Mouse (Mus musculus): ENCODE data around the gene Clybl.

DNA sequence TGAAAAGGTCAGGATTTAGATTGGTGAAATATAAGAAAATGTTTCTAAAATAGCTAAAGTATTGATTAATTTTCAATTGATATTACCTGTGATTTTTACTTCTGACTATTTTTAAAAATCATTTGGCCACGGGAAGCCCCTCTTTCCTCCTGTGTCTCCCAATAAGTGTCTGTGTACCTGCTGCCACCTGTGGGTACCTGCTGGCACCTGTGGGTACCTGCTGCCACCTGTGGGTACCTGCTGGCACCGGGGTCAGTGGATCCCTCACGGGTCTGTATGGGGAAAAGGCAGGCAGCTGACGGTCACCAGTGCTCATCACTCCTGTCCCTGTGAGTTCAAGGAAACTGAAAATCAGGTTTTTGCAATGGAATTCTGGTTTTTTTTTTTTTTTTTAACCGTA is 198.5 kb downstream of the Clybl start:
- TF ChIP-seq CTCF (IDR thresholded peaks at IDR 0.05; ENCODE audit: borderline replicate concordance, extremely low read depth, insufficient read depth, insufficient read length), result no peak
- TF ChIP-seq POLR2A (IDR thresholded peaks at IDR 0.05; ENCODE audit: borderline replicate concordance, extremely low read depth, insufficient read depth, insufficient read length, poor library complexity, severe bottlenecking), result no peak

All from brain, embryonic 14.5 days (tissue).